Mouse (Mus musculus): ENCODE measurements at regions not wholly inside any gene's neighbourhood (a gene's known extent, or its start where the extent isn't known, plus 50 kb on each side); places are given as distances from the start of the nearest gene placed in this dataset.
A peak's percentile ranks its signal among the peaks of the same experiment; 100 is the strongest.

DNA sequence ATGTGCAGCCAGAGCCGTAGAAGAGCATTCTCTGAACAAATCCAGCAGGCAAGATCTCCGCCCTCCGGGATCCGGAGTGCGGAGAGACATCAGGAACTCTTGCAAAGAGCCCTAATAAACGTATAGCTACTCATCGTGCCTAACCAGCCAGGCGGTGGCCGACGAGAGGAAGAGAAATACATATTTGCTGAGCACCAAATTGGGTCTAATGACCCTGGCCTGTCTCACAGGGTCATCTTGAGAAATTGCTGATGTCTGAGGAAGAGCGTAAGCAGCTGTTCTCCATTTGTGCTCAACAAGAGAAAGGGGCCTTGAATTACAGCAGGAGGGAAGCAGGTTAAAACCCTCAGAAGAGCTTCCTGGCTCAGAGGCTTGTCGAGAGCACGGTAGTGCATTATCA is 92.8 kb upstream of the Zfp703 start:
- DNase-seq (ENCODE audit: low spot score): peak; percentile 49

DNA sequence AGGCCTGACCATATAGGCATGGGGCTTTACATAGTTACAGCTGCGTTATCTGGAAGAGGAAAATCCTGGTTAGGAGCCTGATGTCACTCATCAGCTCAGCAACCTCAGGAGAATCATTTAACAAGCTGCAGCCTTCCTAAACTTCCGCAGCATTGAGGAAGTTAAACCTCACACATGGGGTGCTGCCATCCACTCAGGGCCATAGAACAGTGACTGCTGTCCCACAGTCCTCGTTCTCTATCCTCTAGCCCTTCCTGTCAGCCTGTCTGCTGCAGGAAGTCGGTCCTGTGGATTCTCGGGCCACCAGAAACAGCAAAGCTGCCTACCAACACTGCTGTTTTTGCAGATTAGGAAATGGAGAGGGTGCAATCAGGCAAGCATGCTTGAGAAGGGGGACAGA is 91.8 kb upstream of the Zfp703 start:
- no peak for DNase-seq (ENCODE audit: low spot score)

DNA sequence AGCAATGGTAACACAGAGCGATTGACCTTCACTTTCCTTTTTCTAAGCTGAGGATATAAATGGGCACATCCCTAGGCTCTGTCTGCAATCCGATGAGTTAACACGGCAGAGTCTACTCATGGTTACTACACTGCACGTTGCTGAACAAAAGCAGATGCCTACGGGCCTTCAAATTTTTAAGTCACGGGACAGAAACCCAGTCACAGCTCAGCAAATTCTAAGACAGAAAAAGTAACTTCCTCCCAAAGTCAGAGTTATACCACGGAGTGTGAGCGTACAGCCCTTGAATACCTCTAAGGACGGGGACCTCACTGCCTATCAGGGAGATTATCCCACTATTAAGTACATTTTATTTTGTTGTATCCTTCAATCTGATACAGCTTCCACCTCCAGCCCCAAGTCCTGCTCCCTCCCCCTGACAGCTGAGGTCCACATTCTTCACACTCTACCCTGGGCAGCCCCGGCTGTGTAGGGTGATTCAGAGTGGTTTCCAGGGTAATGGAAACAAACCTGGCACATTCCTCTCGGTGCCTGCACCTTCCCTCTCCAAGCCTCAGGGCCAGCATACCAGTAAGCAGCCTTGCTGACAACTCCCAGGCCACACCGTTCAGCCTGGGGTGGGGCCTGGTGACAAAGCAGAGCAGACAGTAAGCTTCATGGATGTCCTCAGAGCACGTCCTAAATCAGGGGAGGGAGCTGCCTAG is 90.2 kb upstream of the Zfp703 start:
- DNase-seq (ENCODE audit: low spot score): no peak

DNA sequence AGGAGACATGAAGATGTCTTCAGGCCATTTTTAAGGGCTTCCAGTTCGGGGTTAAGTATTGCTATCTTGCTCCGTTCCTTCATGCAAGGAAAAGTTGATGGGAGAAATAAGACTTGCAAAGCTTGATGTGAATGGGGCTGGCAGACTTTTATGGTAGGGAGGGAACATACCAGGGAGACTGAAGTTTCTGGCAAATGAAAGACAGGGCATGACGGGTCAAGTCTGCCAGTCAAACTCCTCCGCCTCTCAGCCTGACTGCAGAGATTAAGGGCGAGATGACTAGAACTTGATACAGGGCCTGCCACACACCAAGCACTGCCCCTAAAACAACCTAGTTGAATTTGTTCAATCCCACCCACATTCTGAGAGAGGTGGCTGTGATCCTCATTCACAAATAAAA is 89.6 kb upstream of the Zfp703 start:
- DNase-seq (ENCODE audit: low spot score): no peak

DNA sequence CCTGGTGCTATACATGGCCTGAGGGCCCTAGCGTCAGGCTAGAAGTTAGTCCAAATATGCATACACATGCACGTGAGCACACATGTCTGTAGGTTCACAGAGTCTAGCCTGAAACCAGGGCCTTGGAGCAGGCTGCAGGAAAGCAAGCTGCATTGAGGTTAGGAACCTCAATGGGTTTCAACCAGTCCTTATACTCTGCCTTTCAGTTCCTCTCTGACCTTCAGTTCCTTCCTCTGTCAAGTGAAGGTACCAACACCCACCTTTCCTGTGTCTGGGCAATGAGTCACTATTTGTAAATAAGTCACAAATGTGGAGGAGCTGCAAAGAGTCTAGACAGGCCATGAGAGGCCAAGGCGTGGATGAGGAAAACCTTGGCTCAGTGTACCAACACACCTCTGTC is 89.1 kb upstream of the Zfp703 start:
- no peak for DNase-seq (ENCODE audit: low spot score)

DNA sequence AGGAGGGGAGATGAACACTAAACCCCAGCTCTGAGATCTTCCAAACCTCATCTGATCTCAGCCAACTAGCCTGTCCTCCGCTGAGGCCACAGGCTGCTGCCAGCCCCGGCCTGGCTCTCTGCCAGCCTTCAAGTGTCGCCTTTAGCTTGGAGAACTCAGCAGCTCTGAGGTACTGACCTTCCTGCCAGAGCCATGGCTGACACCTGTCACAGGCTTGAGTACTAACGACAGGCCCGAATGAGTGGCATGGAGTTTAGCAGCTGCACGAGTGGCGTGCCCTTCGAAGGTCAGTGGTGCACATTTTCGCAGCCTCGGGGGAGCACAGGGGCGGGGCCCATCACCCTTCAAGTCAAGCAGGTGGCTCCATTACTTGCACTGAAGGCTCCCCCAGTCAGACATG is 85.2 kb upstream of the Zfp703 start:
- no peak for DNase-seq (ENCODE audit: low spot score)

DNA sequence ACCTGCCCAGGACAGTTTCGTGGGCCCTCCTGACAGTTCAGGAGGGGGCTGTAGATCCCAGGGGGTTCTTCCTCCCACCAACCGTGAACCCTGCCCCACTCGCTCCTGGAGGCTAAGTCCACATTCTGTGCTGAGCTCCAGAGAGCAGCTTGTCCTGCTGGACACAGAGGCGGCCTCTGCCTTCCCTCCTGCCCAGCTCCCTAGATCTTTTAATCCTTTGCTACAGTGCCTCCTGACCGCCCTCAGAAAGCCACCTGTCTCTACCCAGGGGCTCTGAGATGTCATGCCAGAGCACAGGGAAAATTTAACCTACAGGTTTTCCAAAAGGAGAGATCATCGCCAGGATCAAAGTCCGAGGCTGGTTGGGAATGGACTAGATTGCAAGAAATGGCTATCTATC is 84.7 kb upstream of the Zfp703 start:
- no peak for DNase-seq (ENCODE audit: low spot score)

DNA sequence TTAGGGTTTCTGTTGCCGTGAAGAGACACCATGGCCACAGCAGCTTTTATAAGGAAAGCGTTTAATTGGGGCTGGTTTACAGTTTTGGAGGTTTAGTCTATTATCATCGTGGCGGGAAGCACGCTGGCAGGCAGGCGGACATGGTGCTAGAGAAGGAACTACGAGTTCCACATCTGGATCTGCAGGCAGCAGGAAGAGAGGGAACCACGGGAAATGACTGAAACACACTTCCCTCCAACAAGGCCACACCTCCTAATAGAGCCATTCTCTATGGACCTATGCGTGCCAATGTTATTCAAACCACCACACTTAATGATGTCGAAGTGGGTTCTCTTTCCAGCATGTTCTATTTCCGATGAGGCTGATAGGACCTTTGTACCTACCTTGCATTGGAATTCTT is 81.3 kb upstream of the Zfp703 start:
- no peak for DNase-seq (ENCODE audit: low spot score)

DNA sequence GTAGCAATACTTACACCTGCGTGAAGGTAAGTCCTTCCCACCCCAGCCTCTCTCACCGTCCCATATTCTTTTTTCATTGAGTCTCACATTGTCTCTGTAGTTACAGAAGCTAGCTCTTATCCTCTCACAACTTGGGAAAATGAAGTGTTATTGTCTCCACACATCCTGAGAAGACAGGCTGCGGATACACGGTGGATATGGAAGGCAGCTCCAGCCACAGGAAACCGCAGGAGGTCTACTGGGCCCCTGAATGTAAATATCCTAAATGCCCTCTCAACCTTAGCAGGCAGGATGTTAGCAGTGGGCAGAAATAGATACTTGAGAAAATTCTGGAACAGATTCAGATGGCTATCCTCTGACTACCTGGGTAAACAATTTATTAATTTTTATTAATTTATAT is 73.8 kb upstream of the Zfp703 start:
- DNase-seq (ENCODE audit: low spot score): no peak

DNA sequence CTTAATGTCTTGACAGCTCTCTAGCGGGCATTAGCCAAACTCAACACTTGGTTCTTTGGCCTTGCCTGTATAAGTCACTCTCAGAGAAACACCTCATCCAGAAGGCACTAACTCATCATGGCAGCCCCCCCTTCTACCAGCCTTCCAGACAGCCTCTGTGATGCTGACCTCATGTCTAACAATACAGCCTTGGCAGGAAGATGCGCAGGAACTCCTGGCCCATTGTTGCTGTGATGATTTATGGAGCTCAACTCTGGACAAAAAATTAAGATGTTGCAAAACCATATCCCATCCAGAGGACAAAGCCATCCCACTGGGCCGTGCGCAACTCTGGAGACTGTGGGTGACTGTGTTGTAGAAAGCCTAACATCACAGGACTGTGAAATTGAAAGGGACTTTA is 70.9 kb upstream of the Zfp703 start:
- no peak for DNase-seq (ENCODE audit: low spot score)

DNA sequence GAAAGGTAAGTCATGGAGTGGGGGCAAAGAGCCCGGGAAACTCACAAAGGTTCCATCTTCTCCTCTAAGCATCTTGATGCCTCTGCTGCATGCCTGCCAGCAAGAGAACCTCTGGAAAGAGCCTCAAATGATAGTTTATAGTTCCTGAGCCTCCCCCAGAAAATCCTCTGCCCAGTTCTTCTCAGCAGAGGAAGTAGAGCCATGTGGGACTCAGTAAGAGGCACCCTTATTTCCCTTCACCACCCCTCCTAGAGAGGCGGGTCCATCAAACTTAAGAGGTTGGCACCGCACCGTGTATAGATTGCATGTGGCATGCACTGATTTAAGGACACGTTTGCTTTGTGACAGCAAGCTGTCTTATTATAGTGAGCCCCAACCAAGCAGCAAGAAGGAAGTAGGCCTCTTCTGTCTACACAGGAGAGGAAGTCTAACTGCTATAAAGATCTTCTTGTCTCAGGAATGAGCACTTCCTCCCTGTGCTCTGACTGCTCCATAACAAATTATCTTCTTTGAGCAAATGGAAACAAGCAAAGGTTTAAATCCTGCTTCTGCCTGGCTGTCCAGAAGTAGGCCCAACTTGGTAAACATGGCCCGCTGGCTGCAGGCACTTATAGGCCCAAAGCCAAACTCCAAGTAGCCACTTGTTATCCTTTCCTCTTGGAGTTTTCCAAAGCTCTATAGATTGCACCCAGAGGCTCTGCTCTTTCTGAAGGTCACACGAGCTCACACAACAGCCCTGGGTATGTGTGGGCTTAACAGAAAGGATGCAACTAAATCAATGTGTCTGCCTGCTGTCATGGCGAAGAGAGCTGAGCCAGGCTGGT is 69.6 kb upstream of the Zfp703 start:
- no peak for DNase-seq (ENCODE audit: low spot score)

DNA sequence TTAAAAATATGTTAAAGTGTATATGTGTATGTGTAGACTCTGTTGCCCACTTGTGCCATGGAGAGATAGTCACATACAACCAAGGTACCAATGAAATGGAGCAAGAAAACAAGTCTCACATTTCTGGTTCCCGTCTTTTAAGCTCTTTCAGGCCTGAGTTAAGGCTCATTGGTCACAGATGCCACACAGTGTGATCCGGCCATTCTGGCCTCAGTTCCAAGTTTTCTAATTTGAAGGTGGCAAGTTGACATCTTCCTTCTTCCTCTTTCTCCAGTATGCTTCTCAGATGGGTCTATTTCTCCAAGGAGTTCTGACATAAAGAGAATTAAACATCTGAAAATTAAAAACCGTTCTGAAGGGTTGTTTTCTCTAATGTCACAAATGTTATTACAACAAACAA is 66.9 kb upstream of the Zfp703 start:
- DNase-seq (ENCODE audit: low spot score): no peak

DNA sequence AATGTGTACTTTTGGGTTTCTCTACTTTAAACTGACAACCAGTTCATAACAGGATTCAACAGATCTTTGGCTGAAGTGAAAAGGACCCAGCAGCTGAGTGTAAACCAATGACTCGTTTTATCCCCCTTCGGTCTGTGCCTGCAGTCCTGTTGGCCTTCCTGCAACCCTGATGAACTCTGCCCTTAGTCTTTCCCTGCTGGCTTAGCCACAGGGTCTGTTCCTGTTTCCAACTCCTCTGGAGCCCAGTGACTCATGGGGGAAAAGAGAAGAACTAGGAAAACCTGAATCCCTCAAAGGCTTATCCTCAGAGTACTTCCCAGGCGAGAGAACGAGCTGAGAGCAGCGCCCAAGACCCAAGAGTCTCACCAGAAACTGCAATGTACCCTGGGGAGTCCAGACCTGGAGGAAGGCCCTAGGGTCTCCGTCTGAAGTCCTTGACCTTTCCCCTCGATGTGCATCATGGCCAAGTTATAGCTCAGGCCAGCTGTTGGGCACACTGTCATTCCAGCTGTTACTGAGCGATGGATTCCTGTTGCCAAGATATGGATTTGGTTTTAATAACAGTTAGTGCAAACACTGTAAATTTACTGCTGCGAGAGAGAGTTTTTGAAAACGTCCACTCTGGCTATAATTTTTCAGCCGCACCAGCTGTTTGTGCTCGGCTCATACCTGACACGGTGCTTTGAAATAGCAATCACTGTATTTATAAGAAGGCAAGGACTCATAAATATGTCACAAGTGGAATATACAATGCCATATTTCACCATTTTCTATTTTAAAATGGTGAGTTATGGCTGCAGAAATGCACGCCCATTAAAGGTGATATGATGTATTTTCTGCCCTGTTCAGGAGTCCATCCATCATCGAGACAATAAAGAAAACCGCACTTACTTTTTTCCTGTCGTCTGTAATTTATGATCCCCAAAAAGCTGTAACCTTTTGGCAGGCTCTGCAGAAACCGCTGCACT is 63.3 kb upstream of the Zfp703 start:
- DNase-seq (ENCODE audit: low spot score): no peak

DNA sequence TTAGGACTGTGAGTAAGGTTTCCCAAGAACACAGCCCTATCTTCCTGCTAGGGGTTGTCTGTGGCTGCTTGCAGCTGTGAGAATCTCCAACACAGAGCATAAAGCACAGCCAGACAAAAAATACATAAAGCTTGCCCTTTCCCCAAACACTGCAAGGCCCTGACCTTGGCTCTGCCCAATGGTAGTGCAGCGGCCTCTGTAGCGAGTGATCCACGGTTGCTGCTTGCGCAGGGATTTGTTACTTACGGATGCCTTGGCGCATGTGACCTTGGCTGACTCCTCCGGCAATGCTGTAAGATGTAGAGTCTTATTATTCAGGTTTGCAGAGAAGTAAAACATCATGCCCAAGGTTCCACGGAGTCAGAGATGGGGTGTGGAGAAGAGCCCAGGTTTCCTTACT is 61.4 kb upstream of the Zfp703 start:
- DNase-seq (ENCODE audit: low spot score): peak; percentile 50

DNA sequence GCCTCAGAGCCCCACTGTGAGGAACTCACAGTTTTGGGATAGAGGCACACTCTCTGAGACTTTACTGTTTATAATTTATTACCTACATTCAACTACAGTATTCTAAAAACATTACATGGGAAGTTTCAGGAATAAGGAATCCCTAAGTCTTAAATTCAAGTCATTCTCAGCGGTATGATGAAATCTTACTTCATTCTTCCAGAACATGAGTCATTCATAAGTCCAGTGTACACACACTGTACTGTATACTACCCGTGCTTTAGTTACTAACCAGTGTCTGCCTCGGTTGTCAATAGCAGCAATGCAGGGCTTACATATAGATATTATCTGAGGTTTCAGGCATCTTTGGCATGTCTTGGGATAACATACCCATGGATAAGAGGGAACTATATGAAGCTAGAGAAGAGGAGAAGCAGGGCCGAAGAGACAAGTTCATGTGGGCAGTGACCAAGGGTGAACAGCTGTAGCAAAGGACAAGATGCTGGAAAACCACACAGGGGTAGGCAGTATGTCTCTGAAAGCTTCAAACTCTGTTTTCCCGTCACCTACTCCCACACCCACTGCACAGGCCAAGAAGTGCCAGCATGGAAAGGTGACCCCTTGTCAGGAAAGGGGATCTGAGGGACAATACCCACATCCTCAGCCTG is 55.5 kb upstream of the Zfp703 start:
- DNase-seq (ENCODE audit: low spot score): no peak

DNA sequence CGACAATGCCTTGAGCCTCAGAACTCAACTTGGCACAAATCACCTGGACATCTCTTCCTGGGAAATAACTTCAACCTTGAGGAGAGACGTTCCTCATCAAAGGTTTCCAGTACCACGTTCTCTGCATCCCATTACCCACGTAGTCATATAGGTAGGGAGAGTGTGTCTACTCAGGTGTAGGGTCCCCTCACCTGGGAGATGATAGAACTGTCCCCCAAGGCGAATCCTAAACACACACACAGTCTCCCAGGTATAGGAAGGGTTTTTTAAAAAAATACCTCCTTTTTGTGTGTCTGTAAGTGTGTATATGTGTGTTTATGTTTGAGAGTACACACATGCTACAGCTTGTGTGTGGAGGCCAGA is 55.0 kb upstream of the Zfp703 start:
- no peak for DNase-seq (ENCODE audit: low spot score)

DNA sequence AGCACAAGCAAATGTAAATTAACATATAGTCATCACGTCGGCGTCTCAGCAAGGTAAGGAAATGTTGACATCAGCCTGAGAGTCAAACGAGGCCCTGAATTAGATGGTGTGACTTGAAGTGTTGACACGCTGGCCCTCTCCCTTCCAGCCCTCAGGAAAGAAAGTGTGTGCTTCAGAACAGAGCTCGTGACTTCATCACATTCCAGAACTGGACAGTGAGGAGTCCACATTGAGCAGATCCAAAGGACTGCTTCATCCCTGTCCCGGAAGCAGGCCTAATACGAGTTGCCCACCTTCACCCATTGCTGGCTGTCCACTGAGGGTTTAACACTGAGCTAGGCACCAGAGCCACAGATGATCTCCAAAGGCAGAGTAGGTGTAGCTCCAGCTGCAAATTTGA is 54.0 kb upstream of the Zfp703 start:
- no peak for DNase-seq (ENCODE audit: low spot score)

All from testis, postnatal 10 days (tissue).